Mouse (Mus musculus) limb, embryonic 12.5 days (tissue): ENCODE measurements around the gene Tmem88. TPM values are rescaled to one million over a fixed set of nuclear protein-coding genes. Genes with fewer than 3 reads are reported as not detected.

ENCODE experiments used
- ATAC-seq: fragments of 200-750 bp; cut with Nextera tagmentation; 2 replicates; pipeline ENCODE4 v1.8.0; 2017; ENCODE audit warnings: low read depth, moderate TSS enrichment; ENCODE audit not compliant: insufficient number of reproducible peaks, insufficient read depth, low FRiP score, low TSS enrichment
- H3K27ac ChIP-seq: fragments of 300-500 bp; sonication (generic); 2 replicates; pipeline ENCODE4 v1.5.1; 2016; ENCODE audit warnings: mild to moderate bottlenecking, moderate library complexity
- H3K27me3 ChIP-seq: fragments of 300-500 bp; sonication (generic); 2 replicates; pipeline ENCODE4 v1.6.1; 2016; ENCODE audit warnings: mild to moderate bottlenecking, moderate library complexity
- H3K36me3 ChIP-seq: fragments of 300-500 bp; sonication (generic); 2 replicates; pipeline ENCODE4 v1.6.1; 2016; ENCODE audit warnings: mild to moderate bottlenecking, moderate library complexity
- H3K4me1 ChIP-seq: fragments of 300-500 bp; sonication (generic); replicated peaks from 2 replicates; pipeline ENCODE4 v1.6.1; 2016
- H3K4me2 ChIP-seq: fragments of 300-500 bp; sonication (generic); 2 replicates; pipeline ENCODE4 v1.6.1; 2016; ENCODE audit warnings: mild to moderate bottlenecking, moderate library complexity
- H3K4me3 ChIP-seq: fragments of 300-500 bp; sonication (generic); replicated peaks from 2 replicates; pipeline ENCODE4 v1.5.1; 2016; ENCODE audit warnings: mild to moderate bottlenecking
- H3K9ac ChIP-seq: fragments of 300-500 bp; sonication (generic); replicated peaks from 2 replicates; pipeline ENCODE4 v1.6.1; 2016; ENCODE audit warnings: mild to moderate bottlenecking, moderate library complexity
- H3K9me3 ChIP-seq: fragments of 300-500 bp; sonication (generic); 2 replicates; pipeline ENCODE4 v1.6.1; 2016; ENCODE audit warnings: mild to moderate bottlenecking, moderate library complexity
- WGBS: fragments of 180-500 bp; shearing (Covaris S2); methylation state at CpG from one replicate; pipeline ENCODE4 v1.1.7; 2016; 5-methylcytosine and 5-hydroxymethylcytosine counted together
- polyA plus RNA-seq: library from polyadenylated mRNA; unstranded; fragments of >200 nt; fragmentation: Nextera tagmentation; extraction: Ambion mirVana; gene quantifications from 2 replicates; pipeline ENCODE4 v1.2.1, GENCODE M21; 2016

The Tmem88 gene
- polyA plus RNA-seq, 1 experiment from 2014 or later: 25.4 TPM

DNA sequence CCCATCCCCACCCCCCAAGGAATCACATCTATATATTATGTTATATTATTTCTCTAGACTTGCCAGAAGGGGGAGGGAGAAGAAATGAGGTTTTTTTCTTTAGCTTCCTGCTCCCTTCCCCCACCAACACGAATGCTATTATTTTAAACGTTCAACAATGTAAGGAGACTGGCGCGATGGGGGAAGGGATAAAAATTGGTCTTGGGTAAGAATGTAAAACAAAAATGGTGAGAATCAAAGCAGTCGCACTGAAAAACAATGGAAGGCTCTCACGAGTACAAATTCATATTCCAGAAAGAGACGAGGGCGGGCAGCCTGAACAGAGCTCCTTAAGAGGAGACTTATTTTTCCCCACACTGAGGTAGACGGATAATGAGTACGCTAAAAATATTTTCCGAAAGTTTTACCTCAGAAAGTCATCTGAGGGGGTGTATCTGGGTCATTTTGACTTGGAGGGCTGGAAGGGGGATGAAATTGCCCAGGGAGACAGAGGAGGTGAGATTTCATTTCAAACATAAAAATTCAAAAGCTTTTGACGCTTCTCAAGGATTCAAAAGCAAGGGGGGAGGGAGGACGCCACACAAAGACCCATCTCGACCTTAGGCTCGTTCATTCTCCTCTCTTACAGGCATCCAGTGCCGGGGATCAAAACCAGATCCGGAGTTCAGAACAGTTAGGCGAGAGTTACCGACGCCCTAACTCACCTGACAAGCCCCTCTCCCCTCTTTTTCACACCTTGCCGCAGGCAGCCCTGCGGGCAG lies 31.0 kb downstream of the Tmem88 start:
- Histone ChIP-seq H3K4me2 (peak overlapping the region; percentile 97), H3K27me3 (no peaks in the 10 kb centered on the region), H3K4me1 (peaks cover 54% of the 10 kb centered on the region), H3K4me3 (peak overlapping the region; percentile 95), H3K9me3 (no peaks in the 10 kb centered on the region), H3K27ac (peak overlapping the region; percentile 100), H3K36me3 (peaks cover 33% of the 10 kb centered on the region), H3K9ac (peak overlapping the region; percentile 100)
- no peak for ATAC-seq
- under 1% methylated on average over 22 of the region's 22 CpGs for WGBS

DNA sequence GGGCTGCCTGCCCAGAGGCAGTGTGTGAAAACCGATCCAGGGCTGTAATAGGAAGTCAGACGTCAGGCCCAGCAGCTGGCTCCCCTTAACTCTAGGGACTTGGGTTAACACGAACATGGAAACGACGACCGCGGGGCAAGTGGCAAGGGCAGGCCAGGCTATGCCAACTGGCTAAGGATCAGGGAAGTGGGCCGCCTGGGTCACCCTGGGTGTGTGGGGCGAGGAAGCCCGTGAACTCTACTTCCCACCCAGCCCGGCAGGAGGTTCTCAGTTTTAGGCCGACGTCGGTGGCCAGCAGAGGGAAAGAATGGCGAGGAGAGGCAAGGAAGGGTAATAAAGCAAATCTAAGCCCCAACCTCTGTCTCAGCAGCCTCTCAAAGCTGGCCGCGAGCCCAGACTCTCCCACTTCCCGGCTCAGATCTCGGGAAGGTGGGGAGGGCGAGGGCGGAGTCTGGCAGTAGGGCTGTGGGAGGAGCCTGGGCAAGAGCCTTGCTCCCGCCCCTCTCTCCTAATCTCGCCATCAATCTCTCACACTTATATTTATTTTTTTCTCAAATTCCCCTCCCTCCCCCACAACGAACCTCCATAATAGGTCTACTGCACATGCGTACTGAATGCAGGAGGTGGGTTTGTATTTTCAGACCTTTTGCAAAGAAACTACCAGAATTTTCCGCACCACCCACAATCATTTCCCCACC lies 31.7 kb downstream of the Tmem88 start:
- H3K9me3 ChIP-seq: no peaks in the 10 kb centered on the region
- H3K4me3 ChIP-seq: peak overlapping the region; percentile 95
- H3K27ac ChIP-seq: peak overlapping the region; percentile 100
- H3K36me3 ChIP-seq: peaks cover 34% of the 10 kb centered on the region
- peaks cover 46% of the 10 kb centered on the region for H3K4me1 ChIP-seq
- WGBS: under 1% methylated on average over 26 of the region's 26 CpGs
- H3K9ac ChIP-seq: peak overlapping the region; percentile 73
- ATAC-seq: peak; percentile 85
- peak overlapping the region; percentile 97 for H3K4me2 ChIP-seq
- H3K27me3 ChIP-seq: no peaks in the 10 kb centered on the region

DNA sequence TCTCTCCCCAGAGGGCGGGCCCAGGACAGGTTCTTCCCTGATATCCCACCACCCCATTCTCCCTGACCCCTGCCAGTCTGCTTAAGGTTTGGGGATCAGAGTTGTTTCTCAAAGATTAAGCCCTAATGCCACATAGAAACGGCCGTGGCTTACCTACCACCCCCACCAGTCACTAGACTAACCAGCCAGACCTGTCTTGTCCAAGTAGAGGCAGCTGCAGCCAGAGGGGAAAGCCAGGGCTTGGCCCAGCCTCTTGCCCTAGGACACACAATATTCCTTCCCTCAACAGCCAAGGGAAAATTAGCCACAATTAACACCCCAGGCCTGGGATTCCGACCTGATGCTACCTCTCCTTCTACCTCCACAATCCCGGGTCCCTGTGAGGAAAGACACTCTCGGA lies 32.3 kb downstream of the Tmem88 start:
- peak overlapping the region; percentile 73 for H3K9ac ChIP-seq
- no peaks in the 10 kb centered on the region for H3K27me3 ChIP-seq
- H3K4me1 ChIP-seq: peaks cover 41% of the 10 kb centered on the region
- H3K36me3 ChIP-seq: peaks cover 38% of the 10 kb centered on the region
- peak overlapping the region; percentile 95 for H3K4me3 ChIP-seq
- no peak for ATAC-seq
- peak overlapping the region; percentile 100 for H3K27ac ChIP-seq
- H3K9me3 ChIP-seq: no peaks in the 10 kb centered on the region
- peak overlapping the region; percentile 97 for H3K4me2 ChIP-seq
- WGBS: 17% methylated on average over 6 of the region's 6 CpGs

DNA sequence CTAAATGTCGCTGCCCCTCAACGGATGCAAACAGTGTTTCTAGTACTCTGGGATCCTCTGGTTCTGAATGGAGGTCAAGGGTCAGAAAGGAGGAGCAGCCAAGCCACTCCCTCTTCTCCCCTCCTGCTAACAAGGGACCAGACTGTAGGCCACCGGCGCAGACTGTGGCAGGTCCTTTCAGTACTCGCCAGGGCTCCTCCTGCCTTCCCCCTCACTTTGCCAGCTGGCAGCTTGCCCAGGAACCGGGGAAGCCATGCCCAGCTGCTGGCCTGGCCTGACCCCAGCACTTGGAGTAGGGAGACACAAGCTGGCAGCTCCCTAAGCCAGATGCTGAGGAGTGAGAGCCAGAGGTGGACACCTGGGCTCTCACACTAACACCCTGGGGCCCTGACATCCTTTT lies 33.1 kb downstream of the Tmem88 start:
- peak overlapping the region; percentile 95 for H3K4me3 ChIP-seq
- H3K36me3 ChIP-seq: peaks cover 46% of the 10 kb centered on the region
- 0% methylated on average over 6 of the region's 6 CpGs for WGBS
- no peaks in the 10 kb centered on the region for H3K27me3 ChIP-seq
- H3K27ac ChIP-seq: peak overlapping the region; percentile 100
- no peaks in the 10 kb centered on the region for H3K9me3 ChIP-seq
- peak overlapping the region; percentile 97 for H3K4me2 ChIP-seq
- peaks cover 36% of the 10 kb centered on the region for H3K4me1 ChIP-seq
- peak overlapping the region; percentile 73; the same call in 1 of the 2 replicates for H3K9ac ChIP-seq
- no peak for ATAC-seq

DNA sequence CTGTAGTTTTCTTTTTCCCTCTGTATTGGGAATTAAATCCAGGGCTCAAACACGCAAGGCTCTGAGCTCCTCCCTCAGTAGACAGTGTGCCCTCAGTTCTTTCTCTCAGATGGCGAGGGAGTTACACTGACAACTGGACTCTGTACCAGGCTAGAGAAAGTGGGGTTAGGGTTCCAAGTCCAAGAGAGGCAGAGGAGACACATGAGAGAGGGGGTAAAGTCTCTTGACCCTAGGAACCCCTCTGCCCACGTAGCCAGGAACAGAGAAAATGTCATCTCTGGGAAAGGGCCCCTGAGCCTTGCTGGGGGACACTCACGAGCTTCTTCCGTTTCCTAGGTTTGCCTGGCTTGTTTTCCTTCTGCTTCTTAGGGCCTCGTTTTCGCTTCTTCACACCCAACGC lies 33.7 kb downstream of the Tmem88 start:
- H3K27ac ChIP-seq: peak overlapping the region; percentile 100
- 0 out of 2 replicates have a peak overlapping the region, but pooled peaks have one; percentile 95 for H3K4me3 ChIP-seq
- H3K36me3 ChIP-seq: peaks cover 51% of the 10 kb centered on the region
- H3K9me3 ChIP-seq: no peaks in the 10 kb centered on the region
- peak overlapping the region; percentile 97 for H3K4me2 ChIP-seq
- peaks cover 35% of the 10 kb centered on the region for H3K4me1 ChIP-seq
- ATAC-seq: no peak
- WGBS: 54% methylated on average over 8 of the region's 8 CpGs
- no peaks in the 10 kb centered on the region for H3K27me3 ChIP-seq
- no peak overlapping the region for H3K9ac ChIP-seq

DNA sequence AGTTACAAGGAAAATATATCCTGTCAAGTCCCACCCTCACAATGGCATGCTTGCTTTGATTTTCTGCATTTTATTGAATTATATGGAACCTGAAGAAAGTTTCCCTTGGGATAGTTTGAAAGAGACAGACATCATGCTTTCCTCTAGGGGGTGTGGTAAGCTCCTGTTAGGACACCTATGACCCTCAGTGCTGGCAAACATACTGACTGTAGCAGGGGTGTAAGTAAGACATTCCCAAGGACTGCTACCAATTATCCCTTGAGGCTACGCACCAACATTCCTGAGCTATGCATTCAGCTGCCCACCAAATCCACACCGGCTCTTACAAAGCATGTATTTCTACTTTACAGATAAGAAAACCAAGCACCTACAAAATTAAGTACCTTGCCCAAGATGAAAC lies 35.6 kb downstream of the Tmem88 start:
- no peak for ATAC-seq
- 42% methylated on average over 2 of the region's 2 CpGs for WGBS
- Histone ChIP-seq H3K36me3 (peaks cover 70% of the 10 kb centered on the region), H3K27me3 (no peaks in the 10 kb centered on the region), H3K4me1 (peaks cover 29% of the 10 kb centered on the region), H3K27ac (peak overlapping the region; percentile 31; the same call in 1 of the 2 replicates), H3K4me3 (no peak overlapping the region), H3K4me2 (no peak overlapping the region), H3K9me3 (no peaks in the 10 kb centered on the region), H3K9ac (no peak overlapping the region)

DNA sequence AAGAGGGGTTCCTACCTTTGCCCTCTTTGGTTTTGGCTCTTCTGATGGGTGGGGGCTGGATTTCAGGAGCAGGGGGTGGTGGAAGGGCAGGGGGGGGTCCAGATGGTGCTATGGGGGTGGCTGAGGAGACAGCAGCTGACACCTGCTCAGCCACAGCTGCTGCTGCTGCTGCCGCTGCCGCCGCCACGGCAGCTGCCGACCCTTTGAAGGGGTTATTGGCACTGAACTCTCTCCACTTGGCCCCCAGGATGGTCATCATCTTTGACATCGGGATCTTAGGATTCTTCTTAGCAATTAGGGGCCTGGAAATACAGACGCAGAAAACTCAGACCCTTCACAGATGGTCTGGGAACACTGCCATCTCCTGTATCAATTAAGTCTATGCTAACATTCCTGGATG lies 36.0 kb downstream of the Tmem88 start:
- H3K36me3 ChIP-seq: peaks cover 75% of the 10 kb centered on the region
- H3K4me3 ChIP-seq: no peak overlapping the region
- no peak for ATAC-seq
- no peaks in the 10 kb centered on the region for H3K27me3 ChIP-seq
- WGBS: 55% methylated on average over 7 of the region's 7 CpGs
- no peak overlapping the region for H3K27ac ChIP-seq
- H3K4me2 ChIP-seq: no peak overlapping the region
- H3K4me1 ChIP-seq: peaks cover 29% of the 10 kb centered on the region
- no peaks in the 10 kb centered on the region for H3K9me3 ChIP-seq
- H3K9ac ChIP-seq: no peak overlapping the region

DNA sequence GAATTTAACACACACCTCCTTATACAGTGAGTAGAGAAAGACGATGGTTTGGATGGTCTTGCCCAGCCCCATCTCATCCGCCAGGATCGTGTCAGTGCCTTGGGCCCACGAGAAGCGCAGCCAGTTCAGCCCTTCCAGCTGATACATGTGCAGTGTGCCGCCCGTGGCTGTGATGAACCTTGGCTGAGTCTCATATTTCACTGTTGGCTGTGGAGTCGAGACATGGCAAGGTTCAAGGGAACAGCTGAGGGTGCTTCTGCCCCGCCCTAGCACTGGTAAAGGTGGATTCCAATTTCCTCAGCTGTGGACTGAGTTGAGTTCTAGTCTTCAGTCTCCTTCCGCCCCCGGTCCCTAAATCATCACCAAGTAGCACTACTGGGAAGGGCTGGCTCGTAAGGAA lies 40.3 kb downstream of the Tmem88 start:
- no peaks in the 10 kb centered on the region for H3K9me3 ChIP-seq
- H3K4me2 ChIP-seq: no peak overlapping the region
- H3K27me3 ChIP-seq: no peaks in the 10 kb centered on the region
- peaks cover 100% of the 10 kb centered on the region for H3K36me3 ChIP-seq
- H3K9ac ChIP-seq: no peak overlapping the region
- no peak for ATAC-seq
- H3K27ac ChIP-seq: no peak overlapping the region
- no peak overlapping the region for H3K4me3 ChIP-seq
- 83% methylated on average over 12 of the region's 12 CpGs for WGBS
- peaks cover 2% of the 10 kb centered on the region; the same call in 1 of the 2 replicates for H3K4me1 ChIP-seq

DNA sequence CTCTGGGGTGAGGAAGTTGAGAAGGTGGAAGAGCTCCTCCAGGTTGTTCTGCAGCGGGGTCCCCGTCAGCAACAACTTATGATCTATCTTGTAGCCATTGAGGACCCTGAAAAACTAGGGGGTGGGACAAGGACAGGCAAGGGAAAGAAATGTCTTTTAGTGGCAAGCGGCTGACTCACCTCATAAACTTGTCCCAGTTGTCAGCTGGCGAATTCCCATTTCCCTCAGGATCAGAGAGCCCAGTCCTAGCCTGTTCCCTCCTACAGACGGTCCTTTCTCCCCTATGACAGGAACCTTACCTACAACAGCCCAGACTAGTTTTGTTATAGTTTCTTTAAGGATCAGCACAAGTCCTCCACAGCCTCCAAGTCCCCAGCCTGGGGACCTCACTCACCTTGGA lies 41.5 kb downstream of the Tmem88 start:
- Histone ChIP-seq H3K4me1 (no peaks in the 10 kb centered on the region), H3K27me3 (no peaks in the 10 kb centered on the region), H3K36me3 (peaks cover 100% of the 10 kb centered on the region), H3K4me3 (no peak overlapping the region), H3K27ac (no peak overlapping the region), H3K9me3 (no peaks in the 10 kb centered on the region), H3K4me2 (no peak overlapping the region), H3K9ac (no peak overlapping the region)
- 84% methylated on average over 5 of the region's 5 CpGs for WGBS
- no peak for ATAC-seq
